Mouse (Mus musculus): Measurements from ENCODE around the gene Qrich1.

Qrich1 gene

GRCm38 (mm10) chr9:108516380-108517251 is at the start of gene Qrich1:
Gene Qrich1, plus strand, starts transcription at chr9:108516806.
- DNase-seq (ENCODE audit: inconsistent age in 2 of 2, low spot score in 1 of 2), result peak; percentile 96 to 99

- peak in 1 of 2 experiments; percentile 56 for DNase-seq (ENCODE audit: inconsistent age in 2 of 2, low spot score in 1 of 2)
Measured at GRCm38 (mm10) chr9:108469430-108469829, 47.2 kb upstream of the Qrich1 start.

- peak in 1 of 2 experiments; percentile 48 for DNase-seq (ENCODE audit: inconsistent age in 2 of 2, low spot score in 1 of 2)
Measured at GRCm38 (mm10) chr9:108469845-108470244, 46.8 kb upstream of the Qrich1 start.

GRCm38 (mm10) chr9:108474528-108474927 is 42.1 kb upstream of the Qrich1 start:
- no peak for DNase-seq (ENCODE audit: inconsistent age in 2 of 2, low spot score in 1 of 2)

- peak; percentile 83 to 95 for DNase-seq (ENCODE audit: inconsistent age in 2 of 2, low spot score in 1 of 2)
Measured at GRCm38 (mm10) chr9:108478638-108479156, 37.9 kb upstream of the Qrich1 start.

GRCm38 (mm10) chr9:108479241-108479640 is 37.4 kb upstream of the Qrich1 start:
- no peak for DNase-seq (ENCODE audit: inconsistent age in 2 of 2, low spot score in 1 of 2)

GRCm38 (mm10) chr9:108479721-108480351 is 36.8 kb upstream of the Qrich1 start, which contains the start of gene Lamb2:
Gene Lamb2, plus strand, starts transcription at chr9:108479736.
- DNase-seq (ENCODE audit: inconsistent age in 2 of 2, low spot score in 1 of 2), result peak; percentile 62 to 90

GRCm38 (mm10) chr9:108480813-108481519 is 35.6 kb upstream of the Qrich1 start:
- peak in 1 of 2 experiments; percentile 12 for DNase-seq (ENCODE audit: inconsistent age in 2 of 2, low spot score in 1 of 2)

GRCm38 (mm10) chr9:108481520-108482210 is 34.9 kb upstream of the Qrich1 start:
- DNase-seq (ENCODE audit: inconsistent age in 2 of 2, low spot score in 1 of 2), result no peak

- DNase-seq (ENCODE audit: inconsistent age in 2 of 2, low spot score in 1 of 2), result no peak
Measured at GRCm38 (mm10) chr9:108483051-108483790, 33.4 kb upstream of the Qrich1 start.

- no peak for DNase-seq (ENCODE audit: inconsistent age in 2 of 2, low spot score in 1 of 2)
Measured at GRCm38 (mm10) chr9:108484021-108484420, 32.6 kb upstream of the Qrich1 start.

GRCm38 (mm10) chr9:108485301-108485875 is 31.2 kb upstream of the Qrich1 start:
- no peak for DNase-seq (ENCODE audit: inconsistent age in 2 of 2, low spot score in 1 of 2)

GRCm38 (mm10) chr9:108486973-108487530 is 29.6 kb upstream of the Qrich1 start:
- no peak for DNase-seq (ENCODE audit: inconsistent age in 2 of 2, low spot score in 1 of 2)

GRCm38 (mm10) chr9:108488403-108488802 is 28.2 kb upstream of the Qrich1 start:
- DNase-seq (ENCODE audit: inconsistent age in 2 of 2, low spot score in 1 of 2), result peak in 1 of 2 experiments; percentile 30

GRCm38 (mm10) chr9:108489215-108489614 is 27.4 kb upstream of the Qrich1 start:
- DNase-seq (ENCODE audit: inconsistent age in 2 of 2, low spot score in 1 of 2), result peak in 1 of 2 experiments; percentile 39

GRCm38 (mm10) chr9:108489702-108490558 is 26.7 kb upstream of the Qrich1 start:
- peak in 1 of 2 experiments; percentile 63 for DNase-seq (ENCODE audit: inconsistent age in 2 of 2, low spot score in 1 of 2)

- peak; percentile 97 to 98 for DNase-seq (ENCODE audit: inconsistent age in 2 of 2, low spot score in 1 of 2)
Measured at GRCm38 (mm10) chr9:108490559-108491285, 25.9 kb upstream of the Qrich1 start, which contains the start of gene Usp19. Gene Usp19, plus strand, starts transcription at chr9:108490602.

- DNase-seq (ENCODE audit: inconsistent age in 2 of 2, low spot score in 1 of 2), result no peak
Measured at GRCm38 (mm10) chr9:108491286-108491580, 25.4 kb upstream of the Qrich1 start.
